Mouse (Mus musculus) liver, postnatal 0 days (tissue): ENCODE results near the gene Iars2. TPM values are rescaled to one million over a fixed set of nuclear protein-coding genes. Genes with fewer than 3 reads are reported as not detected.
A peak's percentile ranks its signal among the peaks of the same experiment; 100 is the strongest.

Experiments
- ATAC-seq: fragments of 200-750 bp; cut with Nextera tagmentation; 2 replicates; pipeline ENCODE4 v1.8.0; 2017; ENCODE audit warnings: mild to moderate bottlenecking, moderate library complexity
- DNase-seq: peaks from one replicate; pipeline ENCODE4 v3.0.0-alpha.2; 2016
- H3K27ac ChIP-seq: fragments of 300-500 bp; sonication (generic); 2 replicates; pipeline ENCODE4 v1.5.1; 2014; ENCODE audit warnings: antibody characterized with exemption, moderate library complexity, mild to moderate bottlenecking, low read depth
- H3K27me3 ChIP-seq: fragments of 300-500 bp; sonication (generic); 2 replicates; pipeline ENCODE4 v1.6.1; 2014; ENCODE audit warnings: low read length, control low read depth, mixed read lengths; ENCODE audit not compliant: insufficient read depth
- H3K36me3 ChIP-seq: fragments of 300-500 bp; sonication (generic); replicated peaks from 2 replicates; pipeline ENCODE4 v1.6.1; 2014; ENCODE audit warnings: mild to moderate bottlenecking, control low read depth, low read length, moderate library complexity, mixed read lengths; ENCODE audit not compliant: insufficient read depth
- H3K4me1 ChIP-seq: fragments of 300-500 bp; sonication (generic); 2 replicates; pipeline ENCODE4 v1.6.1; 2014; ENCODE audit warnings: antibody characterized with exemption, mild to moderate bottlenecking, control low read depth; ENCODE audit not compliant: insufficient read depth
- H3K4me2 ChIP-seq: fragments of 300-500 bp; sonication (generic); 2 replicates; pipeline ENCODE4 v1.6.1; 2014; ENCODE audit warnings: low read depth, mild to moderate bottlenecking, low read length, moderate library complexity, mixed read lengths
- H3K4me3 ChIP-seq: fragments of 300-500 bp; sonication (generic); 2 replicates; pipeline ENCODE4 v1.5.1; 2014; ENCODE audit warnings: low read depth, low read length
- H3K9ac ChIP-seq: fragments of 300-500 bp; sonication (generic); replicated peaks from 2 replicates; pipeline ENCODE4 v1.6.1; 2014; ENCODE audit warnings: mild to moderate bottlenecking, moderate library complexity
- H3K9me3 ChIP-seq: fragments of 300-500 bp; sonication (generic); 2 replicates; pipeline ENCODE4 v1.6.1; 2016; ENCODE audit warnings: mild to moderate bottlenecking, control low read depth, low read length, mixed read lengths
- CTCF ChIP-seq: sonication (generic); IDR thresholded peaks from 2 replicates; pipeline ENCODE4 v1.5.1; 2016; ENCODE audit warnings: antibody characterized with exemption, low read depth
- EP300 ChIP-seq: IDR thresholded peaks from 2 replicates; pipeline ENCODE4 v1.6.1; 2016; ENCODE audit warnings: antibody characterized with exemption, low read depth, mild to moderate bottlenecking
- WGBS: fragments of 180-500 bp; shearing (Covaris S2); extraction: QIAGEN DNeasy Blood & Tissue Kit; methylation state at CpG from one replicate; pipeline ENCODE4 v1.1.7; 2014; ENCODE audit not compliant: insufficient replicate concordance; 5-methylcytosine and 5-hydroxymethylcytosine counted together
- microRNA counts: library from miRNA; unstranded; fragments of <30 nt; microRNA quantifications from one replicate; lab custom pipeline; 2015
- microRNA-seq: library from miRNA; unstranded; fragments of <30 nt; microRNA quantifications from one replicate; pipeline ENCODE4, GENCODE M21; 2016
- polyA plus RNA-seq: library from polyadenylated mRNA; unstranded; fragments of >200 nt; fragmentation: Nextera tagmentation; extraction: Ambion mirVana; gene quantifications from 2 replicates; pipeline ENCODE4 v1.2.1, GENCODE M21; 2015

Iars2 gene
- polyA plus RNA-seq, 1 experiment from 2014 or later = 15.3 TPM

DNA sequence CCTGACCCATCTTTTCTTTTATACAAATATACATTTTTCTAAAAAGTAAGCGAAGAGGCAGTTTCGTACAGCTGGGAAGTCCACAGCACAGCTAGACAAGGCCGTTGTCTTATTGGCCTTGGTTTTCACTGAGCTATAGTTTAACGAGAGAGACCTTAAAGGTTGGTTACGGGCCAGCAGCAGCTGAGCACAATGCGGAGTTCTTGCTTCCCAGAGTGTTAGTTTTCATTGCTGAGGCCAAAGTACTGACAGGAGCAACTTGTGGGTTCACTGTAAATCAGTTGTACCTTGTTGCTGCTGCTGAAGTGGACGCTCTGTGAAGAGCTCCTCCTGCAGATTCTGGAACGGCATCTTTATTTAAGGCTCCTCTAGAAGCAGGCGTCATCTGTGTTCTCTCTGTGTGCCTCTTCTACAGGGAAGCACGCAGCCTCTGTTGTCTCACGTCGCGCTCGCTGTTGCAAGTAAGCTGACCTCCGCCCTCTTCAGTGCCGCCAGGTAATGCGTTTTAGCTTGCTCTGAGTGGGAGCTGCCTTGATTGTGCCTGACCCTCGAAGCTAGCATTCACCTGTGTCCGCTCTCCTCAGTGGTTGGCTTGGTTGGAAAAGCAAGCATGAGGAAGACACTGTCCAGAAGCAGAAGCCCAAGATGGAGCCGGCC, 81.6 kb downstream of the Iars2 start:
- H3K36me3 ChIP-seq = peaks cover 54% of the 10 kb centered on the region
- H3K27me3 ChIP-seq = no peaks in the 10 kb centered on the region
- 74% methylated on average over 20 of the region's 20 CpGs for WGBS
- no peak overlapping the region for H3K4me2 ChIP-seq
- peak overlapping the region; percentile 62 for H3K27ac ChIP-seq
- H3K9ac ChIP-seq = no peak overlapping the region
- DNase-seq (no peak), ATAC-seq (peak; percentile 61; the same call in 1 of the 2 replicates)
- no peaks in the 10 kb centered on the region for H3K9me3 ChIP-seq
- no peak overlapping the region for H3K4me3 ChIP-seq
- peaks cover 3% of the 10 kb centered on the region; the same call in 1 of the 2 replicates for H3K4me1 ChIP-seq
- TF ChIP-seq CTCF = no peak
- TF ChIP-seq EP300 = no peak

GRCm38 (mm10) chr1:185245456-185245855, 83.7 kb downstream of the Iars2 start:
- ATAC-seq (no peak), DNase-seq (no peak)
- Histone ChIP-seq H3K4me3 (no peak overlapping the region), H3K4me2 (no peak overlapping the region), H3K9me3 (no peaks in the 10 kb centered on the region), H3K27ac (no peak overlapping the region), H3K36me3 (peaks cover 47% of the 10 kb centered on the region), H3K9ac (no peak overlapping the region), H3K27me3 (no peaks in the 10 kb centered on the region), H3K4me1 (peaks cover 3% of the 10 kb centered on the region; the same call in 1 of the 2 replicates)
- TF ChIP-seq EP300 (no peak), CTCF (no peak)
- 78% methylated on average over 7 of the region's 7 CpGs for WGBS

DNA sequence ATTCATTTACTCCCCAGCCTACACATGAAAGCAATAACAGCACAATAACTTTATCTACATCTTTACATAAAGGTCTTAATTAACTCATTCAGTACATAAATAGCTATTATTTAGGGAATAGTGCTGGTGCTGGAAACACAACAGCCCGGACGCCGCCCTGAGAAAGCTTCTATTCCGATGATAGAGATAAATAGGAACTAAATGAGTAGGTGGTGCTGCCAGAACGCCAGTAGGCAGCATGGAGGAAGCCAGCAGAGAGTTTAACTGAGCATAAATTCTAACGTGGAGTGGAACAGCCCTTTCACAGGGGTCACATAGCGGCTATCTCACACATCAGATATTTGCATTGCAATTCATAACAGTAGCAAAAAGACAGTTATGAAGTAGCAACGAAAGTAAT, 86.2 kb downstream of the Iars2 start:
- Histone ChIP-seq H3K4me1 (peaks cover 3% of the 10 kb centered on the region; the same call in 1 of the 2 replicates), H3K36me3 (peaks cover 43% of the 10 kb centered on the region), H3K4me3 (no peak overlapping the region), H3K27ac (no peak overlapping the region), H3K27me3 (no peaks in the 10 kb centered on the region), H3K9me3 (no peaks in the 10 kb centered on the region), H3K9ac (no peak overlapping the region), H3K4me2 (no peak overlapping the region)
- ATAC-seq (no peak), DNase-seq (no peak)
- TF ChIP-seq CTCF (no peak), EP300 (no peak)
- 86% methylated on average over 8 of the region's 8 CpGs for WGBS

- peak; percentile 51 for DNase-seq
- H3K4me1 ChIP-seq = no peaks in the 10 kb centered on the region
- 77% methylated on average over 4 of the region's 4 CpGs for WGBS
- H3K36me3 ChIP-seq = peaks cover 42% of the 10 kb centered on the region
- no peaks in the 10 kb centered on the region for H3K9me3 ChIP-seq
- TF ChIP-seq EP300 = no peak
- peak; percentile 50 for TF ChIP-seq CTCF
- no peak for ATAC-seq
- no peak overlapping the region for H3K4me2 ChIP-seq
- H3K27ac ChIP-seq = no peak overlapping the region
- H3K9ac ChIP-seq = no peak overlapping the region
- no peaks in the 10 kb centered on the region for H3K27me3 ChIP-seq
- no peak overlapping the region for H3K4me3 ChIP-seq
These were observed 92.7 kb downstream of the Iars2 start for GRCm38 (mm10) chr1:185236530-185236929.

DNA sequence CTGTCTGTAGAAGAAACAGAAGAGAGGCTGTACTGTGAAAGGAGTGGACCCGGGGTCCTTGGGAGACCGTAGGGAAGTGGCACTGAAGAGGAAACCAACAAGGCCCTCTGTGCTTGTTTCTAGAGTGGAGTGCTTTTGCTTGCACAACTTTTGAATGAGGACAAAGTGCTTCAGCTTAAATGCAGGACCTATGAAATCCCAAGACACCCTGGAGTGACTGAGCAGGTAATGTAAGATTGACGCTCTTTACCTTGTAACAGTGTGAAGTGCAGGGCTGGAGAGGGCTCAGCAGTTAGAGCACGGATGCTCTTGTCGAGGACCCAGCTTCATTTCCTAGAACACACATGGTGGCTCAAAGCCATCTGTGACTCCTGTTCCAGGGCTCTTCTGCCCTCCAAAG, 93.4 kb downstream of the Iars2 start:
- no peak overlapping the region for H3K4me2 ChIP-seq
- no peak for ATAC-seq

More for the DNA sequence above, 93.4 kb downstream of the Iars2 start:
- H3K9ac ChIP-seq = no peak overlapping the region
- H3K9me3 ChIP-seq = no peaks in the 10 kb centered on the region
- 89% methylated on average over 5 of the region's 5 CpGs for WGBS
- H3K4me3 ChIP-seq = no peak overlapping the region
- H3K27ac ChIP-seq = no peak overlapping the region
- no peaks in the 10 kb centered on the region for H3K27me3 ChIP-seq
- H3K4me1 ChIP-seq = no peaks in the 10 kb centered on the region
- DNase-seq = no peak
- TF ChIP-seq CTCF (no peak), EP300 (no peak)
- peaks cover 41% of the 10 kb centered on the region for H3K36me3 ChIP-seq

MicroRNAs encoded within 50 kb of the gene (microRNA counts, 519-probe panel; counts per million panel counts)
- microRNA mmu-miR-194 (lab: Ali Mortazavi, UCI) (8,266 counts per million, percentile 93 among the panel's probes with 10 or more counts), microRNA mmu-miR-664 (lab: Ali Mortazavi, UCI) (2,750 counts per million, percentile 28 among the panel's probes with 10 or more counts)

Small RNA genes lying within 50 kb of the gene (microRNA-seq; reads per million reads assigned to microRNA genes)
- gene Mir194-1 (58.0 reads per million, percentile 38 among the genes with 10 or more reads in this experiment), gene Mir215 (16.2 reads per million, percentile 25 among the genes with 10 or more reads in this experiment), gene Mir664 (36.1 reads per million, percentile 33 among the genes with 10 or more reads in this experiment)

Other genes starting within 250 kb of the Iars2 start
- gene Rab3gap2, start 125.3 kb downstream of the Iars2 start, polyA plus RNA-seq = 6.0 and 7.3 TPM in 2 replicates
- gene Bpnt1, start 2.8 kb upstream of the Iars2 start, polyA plus RNA-seq = 21.7 TPM in 2 replicates
- gene Eprs, start 33.6 kb upstream of the Iars2 start, polyA plus RNA-seq = 47.4 and 55.4 TPM in 2 replicates
- 8.0 and 9.1 TPM in 2 replicates for gene Slc30a10, start 125.5 kb upstream of the Iars2 start, polyA plus RNA-seq